Mouse (Mus musculus): Measurements from ENCODE around the gene Cpeb4. TPM values are rescaled to one million over a fixed set of nuclear protein-coding genes. Genes with fewer than 3 reads are reported as not detected.
A peak's percentile ranks its signal among the peaks of the same experiment; 100 is the strongest.

The Cpeb4 gene
- 15.4 and 17.8 TPM in 2 replicates for polyA plus RNA-seq (2015; fragmentation: Nextera tagmentation; extraction: Ambion mirVana)

DNA sequence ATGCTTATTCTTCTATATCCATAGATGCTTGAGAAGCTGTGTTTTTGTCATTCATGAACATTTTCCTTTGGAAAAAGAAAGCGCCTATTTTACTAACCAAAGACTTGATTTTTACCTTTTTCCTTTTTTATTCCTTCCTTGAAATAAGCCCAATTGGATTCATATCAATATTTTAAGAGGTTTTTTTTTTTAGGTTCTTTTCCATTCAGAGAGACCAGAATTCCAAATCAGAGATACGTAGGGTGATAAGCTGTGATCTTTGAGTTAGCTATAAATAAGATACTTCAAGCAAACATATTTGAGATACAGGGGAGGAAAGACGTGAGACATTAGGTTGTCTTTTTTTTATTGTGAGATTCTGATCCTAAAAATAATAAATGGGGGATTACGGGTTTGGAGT, at the start of gene Cpeb4:
Gene Cpeb4 (plus strand): TSS at position 301 of the 400 bp plus-strand sequence.
- H3K27me3 ChIP-seq: no peaks in the 10 kb centered on the region
- H3K4me3 ChIP-seq: peak within 1 kb of the TSS; percentile 88
- 60% methylated on average over 4 of the region's 4 CpGs for WGBS
- peak within 1 kb of the TSS; percentile 95 for H3K4me2 ChIP-seq
- H3K4me1 ChIP-seq (replicated peaks): peaks cover 35% of the 10 kb centered on the region
- H3K9me3 ChIP-seq: no peaks in the 10 kb centered on the region
- ATAC-seq (ENCODE audit: low FRiP score, low read depth): no peak
- peak within 1 kb of the TSS; percentile 88 for H3K27ac ChIP-seq (replicated peaks)
- H3K9ac ChIP-seq: peak within 1 kb of the TSS; percentile 91
- H3K36me3 ChIP-seq: no peaks in the 10 kb centered on the region

DNA sequence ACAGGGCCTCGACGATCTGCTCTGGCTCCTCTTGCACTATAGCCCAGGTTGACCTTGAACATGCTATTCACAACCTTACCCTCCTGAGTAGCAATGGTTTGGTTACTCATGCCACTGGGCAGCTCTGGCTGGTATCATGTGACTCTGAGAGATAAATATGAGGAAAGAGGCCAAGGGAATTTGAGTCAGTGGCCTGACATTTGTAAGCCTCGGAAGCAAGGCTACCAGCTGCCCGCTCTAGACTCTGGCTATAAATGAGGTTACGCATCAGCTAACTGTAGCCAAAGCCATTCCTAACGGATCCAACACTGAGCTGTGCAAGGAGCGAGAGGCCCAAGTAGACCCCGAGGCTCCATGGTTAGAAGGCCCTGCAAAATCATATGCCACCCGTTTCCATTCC, 49.5 kb upstream of the Cpeb4 start:
- H3K4me2 ChIP-seq: no peak overlapping the region
- WGBS: 77% methylated on average over 9 of the region's 9 CpGs

DNA sequence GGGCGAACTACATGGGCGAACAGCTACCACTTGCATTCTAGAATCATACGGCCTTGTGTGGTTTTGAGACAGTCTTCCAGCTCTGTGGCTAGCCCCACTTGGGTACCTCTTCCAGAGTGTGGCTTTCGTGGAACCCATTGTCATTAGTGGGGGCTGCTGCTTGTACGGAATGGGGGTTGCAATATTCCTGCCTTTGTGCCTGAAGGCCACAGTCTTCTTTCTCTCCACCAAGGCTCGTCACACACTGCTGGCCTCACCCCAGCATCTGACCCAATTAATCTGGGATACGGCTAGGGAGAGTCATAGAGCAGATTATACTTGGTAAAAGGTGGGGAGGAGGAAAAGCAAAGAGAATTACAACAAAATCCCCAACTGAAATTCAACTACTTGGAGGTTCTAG, 48.5 kb upstream of the Cpeb4 start:
- Histone ChIP-seq H3K27me3 (no peaks in the 10 kb centered on the region), H3K4me1 (replicated peaks) (peaks cover 17% of the 10 kb centered on the region), H3K9me3 (no peaks in the 10 kb centered on the region), H3K4me2 (no peak overlapping the region), H3K4me3 (no peak overlapping the region), H3K27ac (replicated peaks) (no peak overlapping the region), H3K36me3 (no peaks in the 10 kb centered on the region), H3K9ac (no peak overlapping the region)
- WGBS: 87% methylated on average over 7 of the region's 7 CpGs
- no peak for ATAC-seq (ENCODE audit: low FRiP score, low read depth)

More for the DNA sequence above, 49.5 kb upstream of the Cpeb4 start:
- no peak for ATAC-seq (ENCODE audit: low FRiP score, low read depth)
- no peak overlapping the region for H3K9ac ChIP-seq
- no peaks in the 10 kb centered on the region for H3K27me3 ChIP-seq
- no peaks in the 10 kb centered on the region for H3K9me3 ChIP-seq
- no peak overlapping the region for H3K4me3 ChIP-seq
- H3K36me3 ChIP-seq: no peaks in the 10 kb centered on the region
- peak overlapping the region; percentile 17 for H3K27ac ChIP-seq (replicated peaks)
- H3K4me1 ChIP-seq (replicated peaks): peaks cover 23% of the 10 kb centered on the region

DNA sequence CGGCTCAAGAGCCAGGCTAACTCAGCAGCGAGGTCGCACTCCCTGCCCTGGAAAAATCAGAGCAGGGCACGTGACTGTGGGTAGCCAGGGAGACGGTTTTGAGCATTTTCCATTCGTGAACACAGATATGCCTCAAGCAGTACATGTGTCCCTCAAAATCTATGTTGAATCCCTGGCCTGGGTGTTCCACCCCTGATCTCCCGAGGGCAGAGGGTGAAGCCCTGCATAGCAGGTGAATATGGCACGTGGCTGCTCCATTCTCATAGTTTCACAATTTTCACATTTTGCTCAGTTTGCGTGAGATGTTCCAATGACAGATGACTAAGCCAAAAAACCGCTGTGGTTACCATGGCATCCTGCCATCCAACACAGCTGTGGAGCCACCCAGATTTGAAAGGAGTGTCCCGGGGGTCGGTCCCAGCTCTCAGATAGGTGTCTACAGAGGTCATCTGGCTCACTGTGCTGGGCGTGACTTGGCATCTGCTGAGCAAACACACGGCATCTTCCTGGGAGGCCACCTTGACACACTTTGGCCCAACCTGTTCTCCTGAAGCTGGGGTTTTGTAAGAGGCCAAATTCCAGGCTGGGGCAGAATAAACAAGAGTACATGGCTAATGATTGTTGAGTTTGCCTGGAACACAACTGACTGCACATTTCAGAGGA, 47.4 kb upstream of the Cpeb4 start:
- Histone ChIP-seq H3K27me3 (no peaks in the 10 kb centered on the region), H3K27ac (replicated peaks) (no peak overlapping the region), H3K9ac (no peak overlapping the region), H3K4me1 (replicated peaks) (peaks cover 17% of the 10 kb centered on the region), H3K4me2 (no peak overlapping the region), H3K36me3 (no peaks in the 10 kb centered on the region), H3K4me3 (no peak overlapping the region), H3K9me3 (no peaks in the 10 kb centered on the region)
- no peak for ATAC-seq (ENCODE audit: low FRiP score, low read depth)
- WGBS: 66% methylated on average over 14 of the region's 14 CpGs

DNA sequence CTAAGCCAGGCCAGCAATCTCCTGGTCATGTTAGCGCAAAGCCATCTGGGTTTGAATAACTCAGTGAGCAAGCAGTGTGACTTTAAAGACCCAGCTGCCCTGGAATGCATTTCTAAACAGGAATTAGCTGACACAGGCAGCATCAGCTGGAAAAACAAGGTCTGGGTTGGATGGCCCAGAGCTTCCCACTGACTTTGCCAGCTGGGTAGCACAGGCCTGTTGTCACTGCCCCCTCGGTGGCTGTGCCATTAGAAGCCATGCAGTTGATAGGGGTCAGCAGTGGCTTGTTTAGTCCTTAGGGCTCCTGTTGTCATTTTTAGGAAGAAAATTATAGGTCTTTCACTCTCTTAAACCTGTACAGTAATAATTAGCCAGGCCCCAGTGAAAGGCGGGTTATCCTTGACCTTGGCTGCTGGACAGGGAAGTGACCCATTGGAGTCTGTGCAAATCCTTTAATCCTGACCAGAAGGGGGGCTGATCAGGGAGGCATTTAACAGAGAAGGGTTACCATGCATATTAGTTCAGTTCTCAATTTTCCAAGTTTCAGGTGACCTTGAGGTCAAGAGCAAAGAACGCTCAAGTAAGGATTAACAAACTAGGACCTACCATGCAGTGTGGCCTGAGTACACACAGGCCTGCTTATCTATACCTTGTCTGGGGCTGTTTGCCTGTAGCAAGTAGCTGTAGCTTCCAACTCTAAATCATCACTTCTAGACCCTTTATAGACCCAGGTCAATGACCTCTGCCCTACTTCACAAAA, 43.8 kb upstream of the Cpeb4 start:
- no peaks in the 10 kb centered on the region for H3K36me3 ChIP-seq
- no peak overlapping the region; the same call in 1 of the 2 replicates for H3K27ac ChIP-seq (replicated peaks)
- no peaks in the 10 kb centered on the region for H3K27me3 ChIP-seq
- H3K9me3 ChIP-seq: no peaks in the 10 kb centered on the region
- ATAC-seq (ENCODE audit: low FRiP score, low read depth): no peak
- 68% methylated on average over 4 of the region's 4 CpGs for WGBS
- H3K4me2 ChIP-seq: no peak overlapping the region
- H3K4me1 ChIP-seq (replicated peaks): peaks cover 30% of the 10 kb centered on the region
- no peak overlapping the region for H3K4me3 ChIP-seq
- H3K9ac ChIP-seq: no peak overlapping the region

DNA sequence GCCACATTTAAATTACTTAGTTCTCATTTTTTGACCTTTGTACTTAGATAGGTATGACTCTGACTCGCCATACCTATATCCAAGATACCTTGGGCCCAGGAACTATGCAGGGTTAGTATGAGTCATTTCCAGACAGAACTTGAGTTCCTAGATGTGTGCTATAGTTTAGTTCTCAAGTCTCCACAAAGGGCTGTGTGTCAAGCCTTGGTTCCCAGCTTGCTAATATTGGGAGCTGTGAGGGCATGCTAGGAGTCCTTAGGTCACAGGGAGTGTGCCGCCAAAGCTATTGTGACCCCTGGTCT, 43.3 kb upstream of the Cpeb4 start:
- Histone ChIP-seq H3K9me3 (no peaks in the 10 kb centered on the region), H3K27me3 (no peaks in the 10 kb centered on the region), H3K9ac (no peak overlapping the region), H3K4me2 (no peak overlapping the region), H3K36me3 (no peaks in the 10 kb centered on the region), H3K4me3 (no peak overlapping the region), H3K27ac (replicated peaks) (no peak overlapping the region), H3K4me1 (replicated peaks) (peaks cover 30% of the 10 kb centered on the region)
- 72% methylated on average over 2 of the region's 2 CpGs for WGBS
- ATAC-seq (ENCODE audit: low FRiP score, low read depth): no peak

DNA sequence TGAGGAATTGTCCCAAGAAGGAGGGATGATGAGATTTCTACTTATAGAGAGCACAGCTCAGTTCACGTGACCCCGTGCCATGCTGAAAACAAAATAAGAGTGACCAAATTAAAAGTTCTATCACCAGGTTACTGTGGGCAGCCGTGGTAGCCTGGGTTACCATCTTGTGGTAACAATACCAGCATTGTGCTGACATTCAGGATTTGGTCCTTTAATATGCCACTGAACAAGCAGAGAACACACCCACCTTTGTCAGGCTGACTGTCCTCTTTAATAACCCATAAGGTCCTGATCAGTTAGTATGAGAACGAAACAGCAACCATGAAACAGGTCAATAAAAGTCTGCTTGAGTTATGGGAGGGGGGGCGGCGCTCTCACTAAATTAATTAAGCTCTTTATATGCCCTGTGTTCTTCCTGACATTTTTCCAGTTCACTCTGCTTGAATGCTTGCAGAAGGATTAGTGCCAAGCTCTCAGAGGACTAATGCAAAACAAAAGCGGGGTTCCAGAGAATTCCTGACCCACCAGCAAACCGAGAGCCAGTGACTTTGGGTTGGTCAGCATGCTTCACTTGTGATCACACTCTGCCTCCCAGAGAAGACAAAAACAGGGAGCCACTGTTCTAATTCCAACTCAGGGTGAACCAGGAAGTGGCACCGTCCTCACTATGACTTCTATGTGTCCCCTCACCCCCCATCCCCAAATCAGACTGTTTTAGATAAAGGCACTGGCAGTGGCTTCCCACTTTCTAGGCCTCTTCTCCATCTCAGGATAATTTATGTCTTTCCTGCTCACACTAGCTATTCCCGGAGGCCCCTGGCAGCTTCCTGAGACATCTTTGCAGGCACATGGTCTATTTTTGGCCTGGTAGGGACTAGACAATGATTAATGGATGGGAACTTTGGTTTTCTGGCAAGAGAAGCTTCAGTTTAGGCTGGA, 41.5 kb upstream of the Cpeb4 start:
- Histone ChIP-seq H3K36me3 (no peaks in the 10 kb centered on the region), H3K27me3 (no peaks in the 10 kb centered on the region), H3K4me2 (no peak overlapping the region), H3K4me1 (replicated peaks) (peaks cover 21% of the 10 kb centered on the region), H3K4me3 (no peak overlapping the region), H3K9ac (no peak overlapping the region), H3K9me3 (no peaks in the 10 kb centered on the region), H3K27ac (replicated peaks) (peak overlapping the region; percentile 74)
- WGBS: 44% methylated on average over 10 of the region's 10 CpGs
- peak; percentile 63 for ATAC-seq (ENCODE audit: low FRiP score, low read depth)

DNA sequence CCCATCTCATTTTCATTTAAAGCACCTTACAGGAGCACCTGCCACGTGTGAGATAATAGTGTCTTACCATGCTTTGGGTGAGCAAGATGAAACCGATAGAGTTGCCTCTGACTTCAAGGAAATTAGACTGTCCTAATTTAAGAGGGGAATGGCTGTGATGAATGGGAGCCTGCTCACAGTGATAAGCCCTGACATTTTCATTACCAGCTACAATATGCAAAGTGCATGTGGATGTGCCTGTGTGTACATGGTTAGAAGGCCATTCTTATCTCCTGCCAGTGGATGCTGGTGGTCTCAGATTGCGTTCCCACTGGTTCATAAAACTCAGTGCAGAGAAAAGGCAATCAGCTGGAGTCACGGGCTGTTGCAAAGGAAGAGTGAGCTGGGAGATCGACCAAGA, 40.6 kb upstream of the Cpeb4 start:
- no peaks in the 10 kb centered on the region for H3K9me3 ChIP-seq
- no peaks in the 10 kb centered on the region for H3K36me3 ChIP-seq
- H3K4me1 ChIP-seq (replicated peaks): peaks cover 21% of the 10 kb centered on the region
- H3K4me2 ChIP-seq: no peak overlapping the region
- no peaks in the 10 kb centered on the region for H3K27me3 ChIP-seq
- 67% methylated on average over 5 of the region's 5 CpGs for WGBS
- 0 out of 2 replicates have a peak, but pooled peaks have one; percentile 17 for ATAC-seq (ENCODE audit: low FRiP score, low read depth)
- no peak overlapping the region for H3K9ac ChIP-seq
- no peak overlapping the region for H3K4me3 ChIP-seq
- H3K27ac ChIP-seq (replicated peaks): peak overlapping the region; percentile 74

DNA sequence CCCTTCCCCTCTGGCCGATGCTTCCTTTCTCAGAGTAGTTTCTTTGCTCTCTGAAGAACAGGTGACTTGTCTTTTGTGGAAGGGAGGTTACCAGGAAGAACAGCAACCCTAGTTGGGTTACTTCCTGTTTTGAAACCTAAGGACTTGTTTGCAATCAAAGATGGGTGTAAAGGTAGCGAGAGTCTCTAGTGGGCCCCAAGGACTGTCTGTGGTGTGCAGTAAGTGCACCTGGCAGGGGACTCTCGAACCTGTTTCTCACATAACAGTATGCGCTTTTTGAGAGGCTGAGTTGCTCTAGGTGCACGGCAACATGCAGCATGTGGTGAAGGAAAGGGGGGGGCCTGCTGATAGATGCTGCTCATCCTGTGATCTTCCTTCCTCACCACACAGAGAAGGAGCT, 40.0 kb upstream of the Cpeb4 start:
- H3K4me3 ChIP-seq: no peak overlapping the region
- no peaks in the 10 kb centered on the region for H3K9me3 ChIP-seq
- no peak for ATAC-seq (ENCODE audit: low FRiP score, low read depth)
- no peak overlapping the region for H3K4me2 ChIP-seq
- H3K4me1 ChIP-seq (replicated peaks): peaks cover 21% of the 10 kb centered on the region
- no peaks in the 10 kb centered on the region for H3K36me3 ChIP-seq
- peak overlapping the region; percentile 74; the same call in 1 of the 2 replicates for H3K27ac ChIP-seq (replicated peaks)
- H3K27me3 ChIP-seq: no peaks in the 10 kb centered on the region
- 94% methylated on average over 5 of the region's 5 CpGs for whole genome bisulfite sequencing
- H3K9ac ChIP-seq: no peak overlapping the region

DNA sequence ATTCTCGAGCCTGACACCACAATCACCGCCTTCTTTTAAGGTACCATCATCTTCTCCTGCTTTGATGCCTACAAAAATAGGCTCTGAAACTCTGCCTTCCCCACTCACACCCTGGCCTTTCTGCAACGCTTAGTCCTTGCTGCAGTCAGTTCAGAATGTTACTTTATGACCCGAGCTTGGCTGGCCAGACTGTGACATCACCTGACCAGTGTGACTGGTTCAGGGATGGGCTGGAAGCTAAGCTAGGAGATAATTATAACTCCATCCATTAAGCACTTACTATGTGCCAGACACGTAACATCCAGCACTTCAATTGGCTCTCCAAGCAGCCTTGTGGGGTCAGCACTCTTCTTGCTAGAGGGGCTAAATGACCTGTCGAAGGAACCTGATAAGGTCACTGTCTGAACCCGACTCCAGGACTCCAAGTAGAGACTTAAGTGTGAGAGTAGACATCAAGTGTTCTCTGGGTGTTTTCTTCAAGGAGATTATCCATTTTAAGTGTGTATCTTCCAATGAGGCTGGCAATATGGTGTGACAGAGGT, 39.5 kb upstream of the Cpeb4 start:
- Histone ChIP-seq H3K27me3 (no peaks in the 10 kb centered on the region), H3K36me3 (no peaks in the 10 kb centered on the region), H3K4me3 (no peak overlapping the region), H3K4me2 (no peak overlapping the region), H3K4me1 (replicated peaks) (peaks cover 21% of the 10 kb centered on the region), H3K9me3 (no peaks in the 10 kb centered on the region), H3K27ac (replicated peaks) (no peak overlapping the region), H3K9ac (no peak overlapping the region)
- ATAC-seq (ENCODE audit: low FRiP score, low read depth): no peak
- 91% methylated on average over 7 of the region's 7 CpGs for WGBS

DNA sequence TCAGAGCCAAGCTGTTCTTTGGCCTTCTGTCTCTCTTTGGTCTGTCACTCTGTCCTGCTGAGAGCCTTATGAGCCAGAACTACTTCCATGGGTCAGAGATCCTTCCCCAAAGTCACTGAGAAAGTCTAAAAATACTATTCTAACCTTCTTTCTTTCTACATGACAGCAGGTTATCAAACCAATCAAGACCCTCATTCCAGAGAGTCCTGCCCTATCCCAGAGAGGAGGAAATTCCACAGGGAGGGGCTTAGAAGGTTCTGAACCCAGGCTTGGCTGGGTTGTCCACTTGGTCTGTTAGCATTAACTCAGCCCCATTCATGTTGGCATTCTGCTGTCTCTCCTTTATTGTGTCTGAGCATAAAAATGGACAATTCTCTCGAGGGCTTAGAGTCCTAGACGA, 38.5 kb upstream of the Cpeb4 start:
- Histone ChIP-seq H3K4me3 (no peak overlapping the region), H3K9ac (no peak overlapping the region), H3K27ac (replicated peaks) (no peak overlapping the region), H3K4me1 (replicated peaks) (peaks cover 30% of the 10 kb centered on the region), H3K36me3 (no peaks in the 10 kb centered on the region), H3K27me3 (no peaks in the 10 kb centered on the region), H3K4me2 (no peak overlapping the region), H3K9me3 (no peaks in the 10 kb centered on the region)
- no peak for ATAC-seq (ENCODE audit: low FRiP score, low read depth)
- WGBS: 25% methylated on average over 2 of the region's 2 CpGs

DNA sequence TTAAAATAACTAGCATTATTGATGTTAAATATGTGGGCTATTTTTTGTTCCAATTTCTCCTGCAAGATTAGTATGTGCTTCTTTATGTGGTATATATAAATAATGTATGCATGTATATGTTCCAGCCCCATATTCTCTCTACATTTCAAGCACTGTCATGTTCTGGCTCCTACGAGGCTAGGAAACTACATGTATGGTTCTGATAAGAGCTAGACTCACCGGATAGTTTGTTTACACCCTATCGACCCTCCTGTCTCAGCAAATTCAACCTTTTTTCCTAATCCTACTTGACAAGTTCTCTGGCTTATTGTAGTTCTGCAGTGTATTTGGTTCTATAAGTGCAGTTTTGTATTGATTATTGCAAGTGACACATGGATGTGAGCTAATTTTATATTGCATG, 36.7 kb upstream of the Cpeb4 start:
- Histone ChIP-seq H3K4me3 (no peak overlapping the region), H3K4me1 (replicated peaks) (peaks cover 35% of the 10 kb centered on the region), H3K9me3 (no peaks in the 10 kb centered on the region), H3K9ac (no peak overlapping the region), H3K4me2 (no peak overlapping the region), H3K27me3 (no peaks in the 10 kb centered on the region), H3K36me3 (no peaks in the 10 kb centered on the region), H3K27ac (replicated peaks) (no peak overlapping the region)
- WGBS: 91% methylated on average over 3 of the region's 3 CpGs
- no peak for ATAC-seq (ENCODE audit: low FRiP score, low read depth)

Data from hindbrain, embryonic 15.5 days (tissue).